Mouse (Mus musculus): Measurements from ENCODE around the gene Scgb1c1.

The Scgb1c1 gene

DNA sequence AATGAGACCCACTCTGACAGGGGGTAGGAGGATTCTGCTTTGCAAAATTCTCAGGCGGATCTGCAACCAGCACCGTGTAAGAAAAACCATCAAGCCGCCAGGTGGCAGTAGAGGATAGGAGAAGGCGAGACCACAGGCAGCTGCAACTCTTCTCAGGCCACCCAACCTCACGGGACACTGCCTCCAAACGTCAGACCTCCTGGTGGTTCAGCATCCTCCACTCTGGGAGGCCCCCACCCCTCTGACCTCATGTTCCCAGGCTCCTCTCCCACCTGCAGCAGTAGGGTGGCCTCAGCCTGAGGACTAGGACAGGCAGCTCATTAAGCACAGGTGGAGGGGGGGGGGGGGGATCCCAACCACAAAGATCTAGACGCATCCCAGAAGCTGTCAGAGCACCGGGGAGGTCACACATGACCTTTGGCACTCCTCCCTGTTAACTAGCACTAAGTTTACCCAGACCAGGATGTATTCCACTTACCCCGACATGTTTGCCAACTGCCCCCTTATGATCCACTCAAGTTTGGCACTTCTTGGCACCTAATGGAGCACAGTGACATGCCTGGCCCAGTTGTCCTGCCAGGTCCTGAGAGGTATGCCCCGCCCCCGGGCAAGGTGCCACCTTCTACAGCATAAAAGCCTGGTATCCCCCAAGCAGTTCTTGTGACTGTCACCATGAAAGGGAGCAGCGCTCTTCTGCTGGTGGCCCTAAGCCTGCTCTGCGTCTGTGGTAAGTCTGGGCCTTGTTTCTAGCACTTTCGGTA lies at the start of gene Scgb1c1:
Gene Scgb1c1, plus strand, starts transcription at position 643 of the 761 bp plus-strand sequence.
- no peak for DNase-seq (ENCODE audit: low read depth)

DNA sequence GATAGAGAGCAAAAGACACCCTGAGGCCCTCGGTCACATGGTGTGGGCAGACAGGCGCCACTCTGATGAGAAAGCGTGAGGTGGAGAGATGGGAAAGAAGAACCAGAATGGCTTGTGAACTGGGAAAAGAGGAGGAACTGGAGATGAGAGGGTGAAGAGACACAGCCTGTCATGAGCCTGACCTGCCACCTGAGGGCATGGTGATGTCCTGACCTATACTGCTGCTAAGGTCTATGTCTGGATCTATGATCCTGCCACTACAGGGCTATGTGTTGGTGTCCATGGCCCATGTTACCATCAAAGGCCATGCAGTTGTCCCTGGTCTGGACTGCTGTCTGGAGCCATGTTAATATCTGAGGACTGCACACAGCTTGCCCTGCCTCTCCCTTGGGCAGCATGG lies 47.7 kb upstream of the Scgb1c1 start:
- DNase-seq (ENCODE audit: low read depth) = no peak

GRCm38 (mm10) chr7:140798212-140798611 lies 47.1 kb upstream of the Scgb1c1 start:
- DNase-seq (ENCODE audit: low read depth) = no peak

DNA sequence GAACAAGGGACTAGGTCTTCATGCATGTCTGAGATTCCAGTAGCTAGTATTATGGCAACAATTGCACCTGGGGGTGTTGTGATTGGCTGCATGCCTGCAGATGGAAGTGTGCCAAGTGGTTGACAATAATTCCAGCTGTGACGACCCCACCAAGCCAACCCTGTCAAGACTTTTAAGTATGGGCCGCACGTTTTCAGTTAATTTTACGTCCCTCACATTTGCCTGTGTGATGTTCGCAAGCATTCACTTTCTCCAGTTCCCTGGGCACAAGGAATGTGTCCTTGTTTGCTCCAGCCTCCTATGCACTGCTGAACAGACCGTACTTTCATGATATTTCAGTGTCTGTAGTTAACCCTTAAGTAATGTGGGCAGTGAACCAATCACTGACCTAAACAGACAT lies 42.7 kb upstream of the Scgb1c1 start:
- no peak for DNase-seq (ENCODE audit: low read depth)

DNA sequence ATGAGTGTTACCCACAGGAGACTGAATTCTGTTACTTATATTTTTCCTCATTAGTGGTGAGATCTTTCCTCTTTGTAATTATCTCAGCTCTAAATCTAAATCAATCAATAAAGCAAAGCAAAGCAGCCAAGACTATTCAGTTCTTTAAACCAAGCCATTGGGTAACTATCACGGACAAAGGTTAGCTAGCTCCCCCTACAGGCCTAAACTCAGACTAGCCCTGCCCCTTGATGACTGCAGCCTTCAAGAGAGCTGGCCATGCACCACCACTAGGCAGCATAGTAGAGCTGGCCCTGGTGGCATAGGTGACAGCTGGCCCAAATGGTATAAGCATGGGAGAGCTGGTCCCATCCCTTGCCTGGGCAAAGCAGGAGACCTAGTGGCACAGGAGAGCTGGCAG lies 39.6 kb upstream of the Scgb1c1 start:
- peak; percentile 12 for DNase-seq (ENCODE audit: low read depth)

- no peak for DNase-seq (ENCODE audit: low read depth)
These were observed 34.9 kb upstream of the Scgb1c1 start for GRCm38 (mm10) chr7:140810496-140810895.

DNA sequence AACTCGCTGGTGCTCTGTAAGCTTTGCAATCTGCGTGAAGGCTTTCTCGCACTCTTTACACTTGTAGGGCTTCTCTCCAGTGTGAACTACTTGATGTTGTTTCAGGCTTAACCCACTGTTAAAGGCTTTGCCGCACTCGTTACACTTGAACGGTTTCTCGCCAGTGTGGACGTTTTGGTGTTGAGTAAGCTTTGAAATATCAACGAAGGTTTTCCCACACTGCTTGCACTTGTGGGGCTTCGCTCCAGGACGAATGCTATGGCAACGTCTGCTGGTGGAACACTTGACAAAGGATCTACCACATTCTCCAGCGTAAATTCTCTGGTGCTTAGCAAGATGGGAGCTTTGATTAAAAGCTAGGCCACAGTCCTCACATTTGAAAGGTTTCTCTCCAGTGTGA lies 33.6 kb upstream of the Scgb1c1 start:
- no peak for DNase-seq (ENCODE audit: low read depth)

DNA sequence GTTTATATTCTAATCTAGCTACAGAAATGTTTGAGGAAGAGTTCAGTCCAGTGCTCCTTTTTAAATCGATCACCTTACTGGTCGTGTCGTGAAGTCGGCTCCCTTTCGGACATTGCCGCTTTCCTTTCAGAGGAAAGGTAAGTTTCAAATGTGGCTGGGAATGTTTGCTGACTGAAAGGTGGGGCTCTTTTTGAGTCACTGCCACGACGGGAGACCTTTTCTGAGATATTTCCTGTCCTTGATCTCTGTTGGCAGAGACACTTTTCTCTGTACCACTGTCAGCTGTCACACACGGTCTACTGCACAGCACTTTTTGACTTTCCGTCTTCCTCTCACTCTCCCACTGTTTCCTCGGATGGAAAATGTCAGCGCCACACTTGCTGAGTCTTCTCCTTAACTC lies 32.5 kb upstream of the Scgb1c1 start:
- no peak for DNase-seq (ENCODE audit: low read depth)

GRCm38 (mm10) chr7:140820173-140820572 lies 25.2 kb upstream of the Scgb1c1 start:
- no peak for DNase-seq (ENCODE audit: low read depth)

GRCm38 (mm10) chr7:140821305-140821652 lies 24.1 kb upstream of the Scgb1c1 start:
- DNase-seq (ENCODE audit: low read depth) = no peak

- DNase-seq (ENCODE audit: low read depth) = no peak
These were observed 23.6 kb upstream of the Scgb1c1 start, which contains the start of gene Zfp941 for GRCm38 (mm10) chr7:140821653-140822329. Gene Zfp941, minus strand, starts transcription at chr7:140822178.

DNA sequence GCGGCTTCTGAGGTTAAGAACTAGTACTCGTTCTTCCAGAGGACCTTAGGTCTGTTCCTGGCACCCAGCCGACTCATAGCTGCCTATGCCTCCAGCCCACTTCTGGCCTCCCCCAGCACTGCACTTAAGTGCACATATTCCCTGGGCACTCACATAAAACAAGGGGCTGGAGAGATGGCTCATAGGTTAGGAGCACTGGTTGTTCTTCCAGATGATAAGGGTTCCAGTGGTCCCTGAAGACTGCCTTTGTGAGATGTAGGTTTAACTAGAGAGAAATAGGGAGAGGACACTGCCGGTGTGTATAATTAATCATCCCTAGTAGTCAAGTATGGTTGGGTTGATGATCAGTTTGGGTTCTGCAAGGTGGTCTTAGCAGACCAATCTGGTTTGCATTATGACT lies 22.6 kb upstream of the Scgb1c1 start:
- no peak for DNase-seq (ENCODE audit: low read depth)

GRCm38 (mm10) chr7:140828171-140828881 lies 17.0 kb upstream of the Scgb1c1 start:
- peak; percentile 57 for DNase-seq (ENCODE audit: low read depth)

- peak; percentile 71 for DNase-seq (ENCODE audit: low read depth)
These were observed 13.9 kb upstream of the Scgb1c1 start for GRCm38 (mm10) chr7:140831447-140831846.

GRCm38 (mm10) chr7:140833341-140833740 lies 12.0 kb upstream of the Scgb1c1 start:
- no peak for DNase-seq (ENCODE audit: low read depth)

- DNase-seq (ENCODE audit: low read depth) = no peak
These were observed 10.2 kb upstream of the Scgb1c1 start, which contains the start of gene Urah for GRCm38 (mm10) chr7:140834968-140835757. Gene Urah, plus strand, starts transcription at chr7:140835018.

DNA sequence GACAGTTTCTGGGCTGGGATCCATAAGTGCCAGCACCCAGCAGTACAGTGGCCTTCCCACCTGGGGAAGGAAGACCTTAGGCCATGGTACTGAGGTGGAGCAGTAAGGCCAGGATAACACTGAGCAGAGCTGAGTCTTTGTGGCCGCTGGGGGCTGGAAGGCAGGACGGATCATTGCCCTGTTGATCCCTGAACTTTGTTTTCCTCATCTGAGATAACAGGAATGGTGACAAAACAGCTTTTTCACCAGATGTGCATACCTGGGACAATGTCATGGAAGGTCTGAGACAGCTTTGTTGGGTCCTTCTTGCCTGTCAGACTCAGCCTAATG lies 9.6 kb upstream of the Scgb1c1 start:
- no peak for DNase-seq (ENCODE audit: low read depth)

- no peak for DNase-seq (ENCODE audit: low read depth)
These were observed 8.9 kb upstream of the Scgb1c1 start for GRCm38 (mm10) chr7:140836243-140837115.

- no peak for DNase-seq (ENCODE audit: low read depth)
These were observed 5.8 kb upstream of the Scgb1c1 start for GRCm38 (mm10) chr7:140839556-140839955.

GRCm38 (mm10) chr7:140840750-140841735 lies 4.3 kb upstream of the Scgb1c1 start:
- no peak for DNase-seq (ENCODE audit: low read depth)

All from fibroblast of lung, adult 2 months (primary cell).